Mouse (Mus musculus) cerebellum, postnatal 14 days (tissue): ENCODE measurements around the gene Lrrc8e.

Experiments used
- DNase-seq, 2 experiments: peaks; one replicate each; pipeline ENCODE4 v3.0.0; 2021; ENCODE audit warnings: mixed read lengths in 2 of 2

Gene Lrrc8e

DNA sequence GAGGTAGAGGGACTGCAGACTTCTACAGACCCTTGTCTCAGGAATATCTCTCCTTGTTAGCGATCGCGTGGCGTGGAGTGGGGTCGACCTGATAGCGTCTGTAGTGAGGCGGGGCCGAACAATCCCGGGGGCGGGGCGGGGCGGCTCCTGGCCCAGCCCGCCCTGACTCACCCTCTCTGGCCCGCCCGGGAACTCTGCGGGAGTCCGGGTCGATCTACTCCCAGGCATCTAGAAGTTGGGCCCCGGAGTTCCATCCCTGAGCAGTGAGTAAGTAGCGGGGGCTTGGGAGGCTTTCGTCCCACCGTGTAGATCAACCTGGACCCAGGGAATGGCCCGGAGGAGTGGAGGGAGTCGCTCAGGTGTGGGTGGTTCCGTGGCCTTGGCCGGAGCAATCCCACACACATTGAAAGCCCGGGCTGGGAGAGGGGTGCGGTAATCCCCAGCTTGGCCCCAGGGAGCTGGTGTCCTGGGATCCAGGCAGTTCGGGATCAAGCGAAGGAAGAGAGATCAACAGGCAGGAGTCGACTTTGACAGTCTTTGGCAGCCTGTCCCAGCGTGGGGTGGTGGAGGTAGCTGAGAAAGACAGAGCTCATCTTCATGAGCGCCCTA is at the start of gene Lrrc8e:
Gene Lrrc8e, plus strand, starts transcription at position 89 of the 609 bp plus-strand sequence.
- DNase-seq = peak in 1 of 2 experiments; percentile 6

DNA sequence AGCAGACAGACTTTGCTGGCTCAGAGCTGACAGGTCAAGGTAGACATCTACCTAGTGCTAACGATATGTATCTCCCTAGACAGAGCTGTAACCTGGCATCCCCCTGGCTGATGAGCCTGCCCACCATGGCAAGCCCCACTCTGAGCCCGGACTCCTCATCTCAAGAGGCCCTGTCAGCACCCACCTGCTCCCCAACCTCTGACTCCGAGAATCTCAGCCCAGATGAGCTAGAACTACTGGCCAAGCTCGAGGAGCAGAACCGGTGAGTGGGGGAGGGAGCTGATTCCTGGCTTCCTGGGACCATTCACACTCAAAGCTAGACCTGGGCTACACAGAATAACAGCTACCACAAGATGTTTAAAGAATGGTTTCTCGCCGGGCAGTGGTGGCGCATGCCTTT is 43.2 kb upstream of the Lrrc8e start:
- no peak for DNase-seq

DNA sequence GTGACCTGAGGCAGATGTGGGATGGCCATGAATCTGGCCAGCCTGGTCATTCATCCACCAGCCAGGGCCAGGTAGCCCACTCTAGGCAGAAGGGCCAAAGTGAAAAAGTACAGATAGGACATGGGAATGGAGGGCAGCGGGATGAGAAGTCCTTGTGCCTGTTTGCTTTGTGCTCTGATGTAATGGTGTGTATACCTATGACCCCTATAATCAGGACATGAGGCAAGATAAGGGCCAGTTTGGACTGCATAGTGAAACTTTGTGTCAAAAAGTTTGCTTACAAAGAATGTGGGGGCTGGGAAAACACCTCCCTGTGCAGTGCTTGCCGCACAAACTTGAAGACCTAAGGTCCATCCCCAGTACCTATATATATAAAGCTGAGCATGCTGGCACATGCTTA is 40.5 kb upstream of the Lrrc8e start:
- DNase-seq = no peak

DNA sequence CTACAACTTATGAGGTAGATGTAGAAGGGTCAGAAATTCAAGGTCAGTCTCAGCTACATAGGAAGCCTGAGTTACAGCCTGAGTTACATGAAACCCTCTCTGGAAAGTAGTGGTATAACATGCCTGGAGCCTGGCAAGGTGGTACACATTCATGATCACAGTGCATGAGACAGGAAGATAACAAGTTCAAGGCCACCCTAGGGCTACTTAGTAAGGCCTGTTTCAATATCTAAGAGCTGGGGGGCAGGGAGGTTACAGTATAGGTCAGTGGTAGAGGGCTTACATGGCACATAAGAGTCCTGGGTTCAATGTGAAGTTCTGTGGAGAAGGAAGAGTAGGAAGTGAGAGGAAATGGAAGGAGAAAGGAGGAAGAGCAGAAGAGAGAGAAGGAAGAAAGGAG is 38.0 kb upstream of the Lrrc8e start:
- no peak for DNase-seq

DNA sequence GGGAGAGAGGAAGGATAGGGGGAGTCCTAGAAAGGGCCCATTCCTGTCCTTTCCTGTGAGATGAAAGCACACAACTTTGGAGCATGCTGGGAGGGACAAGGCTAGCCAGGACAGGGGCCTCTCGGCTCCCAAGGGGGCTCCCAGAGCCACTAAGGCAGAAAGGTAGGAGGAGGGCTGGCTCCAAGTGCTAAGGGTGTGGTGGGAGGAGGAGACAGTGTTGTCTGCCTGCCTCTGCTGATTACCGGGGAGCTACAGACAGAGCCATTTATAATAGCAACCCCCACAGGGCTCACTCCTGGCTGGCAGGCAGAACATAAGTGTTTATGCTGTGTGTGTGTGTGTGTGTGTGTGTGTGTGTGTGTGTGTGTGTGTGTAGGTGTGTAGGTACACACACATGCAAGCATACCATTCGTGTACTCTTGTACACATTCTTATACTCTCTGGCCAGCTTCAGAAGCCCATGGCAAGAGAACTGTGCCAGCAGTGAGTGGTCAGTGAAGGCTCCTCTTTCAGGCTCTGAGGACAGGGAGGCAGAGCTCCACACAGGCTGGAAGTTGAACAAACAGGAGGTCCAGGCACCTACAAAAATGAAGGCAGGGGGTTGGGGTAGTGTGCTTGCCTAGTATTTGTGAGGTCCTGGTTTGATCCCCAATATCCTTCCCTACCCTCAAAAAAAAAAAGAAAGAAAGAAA is 37.5 kb upstream of the Lrrc8e start:
- DNase-seq = no peak

DNA sequence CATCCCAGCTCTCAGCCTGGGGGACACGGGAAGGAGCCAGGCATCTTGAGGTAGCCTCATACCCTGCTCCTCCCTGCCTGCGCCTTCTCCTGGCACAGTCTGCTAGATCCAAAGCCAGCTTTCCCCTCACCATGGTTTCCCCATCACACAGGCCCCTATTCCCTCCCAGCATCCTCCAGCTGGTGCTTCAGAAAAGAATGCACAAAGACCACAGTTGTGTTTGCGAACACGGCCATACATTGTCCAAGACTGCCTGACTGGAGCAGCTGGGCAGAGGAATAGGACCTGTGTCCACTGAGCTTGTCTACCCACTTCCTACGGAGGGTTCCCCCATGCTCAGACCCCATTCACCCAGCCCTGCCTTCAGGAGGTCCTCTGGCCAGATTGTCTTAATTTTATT is 34.3 kb upstream of the Lrrc8e start:
- no peak for DNase-seq

DNA sequence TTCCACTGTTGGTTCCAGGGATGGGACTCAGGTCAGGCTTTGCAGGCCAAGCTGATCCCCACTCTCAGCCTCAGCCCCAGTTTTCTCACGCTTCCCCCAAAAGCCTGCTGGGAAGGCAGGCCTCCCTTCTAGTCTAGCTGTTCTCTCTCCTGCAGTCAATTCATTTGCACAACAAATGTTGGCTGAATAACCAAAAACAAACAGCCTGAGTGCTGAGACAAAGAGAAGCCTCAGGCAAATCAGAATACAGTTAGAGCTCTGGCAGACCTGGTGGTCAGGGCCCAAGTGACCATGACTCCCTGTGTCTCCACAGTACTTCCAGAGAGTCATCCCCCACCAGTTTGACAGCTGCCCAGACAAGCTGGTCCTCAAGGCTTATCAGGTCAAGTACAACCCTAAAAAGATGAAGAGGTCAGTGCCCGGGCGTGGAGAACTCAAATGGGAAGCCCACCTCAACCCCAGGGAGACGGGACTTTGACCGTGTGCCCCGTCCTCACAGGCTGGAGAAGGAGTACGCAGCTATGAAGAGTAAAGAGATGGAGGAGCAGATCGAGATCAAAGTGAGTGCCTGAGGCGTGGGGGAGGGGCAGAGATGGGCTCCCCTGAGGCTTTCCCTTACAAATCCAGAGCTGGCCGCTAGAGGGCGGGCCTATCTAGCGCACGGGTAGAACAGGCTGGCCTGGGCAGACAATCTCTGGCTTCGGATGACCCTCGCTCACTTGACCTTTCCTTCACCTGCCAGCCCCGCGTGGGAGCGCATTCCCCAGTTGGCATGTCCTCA is 33.6 kb upstream of the Lrrc8e start:
- DNase-seq = peak; percentile 94 to 98

DNA sequence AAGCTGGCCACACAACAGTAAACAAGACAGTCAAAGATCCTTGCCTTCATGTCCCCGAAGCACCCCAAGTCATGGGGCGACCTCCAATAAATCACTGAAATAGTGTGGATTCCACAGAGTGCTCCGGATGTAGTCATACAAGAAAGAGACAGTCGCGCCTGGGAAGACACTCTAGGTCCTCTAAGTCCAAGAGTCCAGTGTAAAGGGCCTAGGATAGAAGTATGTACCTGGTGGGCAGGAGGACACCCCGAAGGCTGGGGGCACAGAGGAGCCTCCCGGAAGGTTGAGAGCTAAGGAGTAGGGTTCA is 33.1 kb upstream of the Lrrc8e start:
- DNase-seq = no peak

DNA sequence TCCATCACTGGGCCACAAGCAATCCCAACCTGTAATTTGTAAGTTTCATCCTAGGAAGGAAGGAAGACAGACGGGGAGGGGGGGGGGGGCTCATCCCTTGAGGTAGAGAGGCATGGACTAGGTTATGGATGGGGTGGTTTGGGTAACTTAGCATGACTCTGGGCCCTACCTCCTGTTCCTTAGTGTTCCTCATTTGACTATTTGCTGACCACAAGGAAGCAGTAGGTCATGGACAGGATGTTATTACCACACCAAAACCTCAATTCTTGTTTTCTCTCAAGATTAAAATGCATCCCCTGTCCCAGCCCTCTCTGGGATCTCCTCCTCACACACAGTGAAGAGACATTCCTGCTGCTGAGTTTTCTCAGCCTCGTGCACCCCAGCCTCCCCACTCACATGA is 25.3 kb upstream of the Lrrc8e start:
- DNase-seq = no peak

DNA sequence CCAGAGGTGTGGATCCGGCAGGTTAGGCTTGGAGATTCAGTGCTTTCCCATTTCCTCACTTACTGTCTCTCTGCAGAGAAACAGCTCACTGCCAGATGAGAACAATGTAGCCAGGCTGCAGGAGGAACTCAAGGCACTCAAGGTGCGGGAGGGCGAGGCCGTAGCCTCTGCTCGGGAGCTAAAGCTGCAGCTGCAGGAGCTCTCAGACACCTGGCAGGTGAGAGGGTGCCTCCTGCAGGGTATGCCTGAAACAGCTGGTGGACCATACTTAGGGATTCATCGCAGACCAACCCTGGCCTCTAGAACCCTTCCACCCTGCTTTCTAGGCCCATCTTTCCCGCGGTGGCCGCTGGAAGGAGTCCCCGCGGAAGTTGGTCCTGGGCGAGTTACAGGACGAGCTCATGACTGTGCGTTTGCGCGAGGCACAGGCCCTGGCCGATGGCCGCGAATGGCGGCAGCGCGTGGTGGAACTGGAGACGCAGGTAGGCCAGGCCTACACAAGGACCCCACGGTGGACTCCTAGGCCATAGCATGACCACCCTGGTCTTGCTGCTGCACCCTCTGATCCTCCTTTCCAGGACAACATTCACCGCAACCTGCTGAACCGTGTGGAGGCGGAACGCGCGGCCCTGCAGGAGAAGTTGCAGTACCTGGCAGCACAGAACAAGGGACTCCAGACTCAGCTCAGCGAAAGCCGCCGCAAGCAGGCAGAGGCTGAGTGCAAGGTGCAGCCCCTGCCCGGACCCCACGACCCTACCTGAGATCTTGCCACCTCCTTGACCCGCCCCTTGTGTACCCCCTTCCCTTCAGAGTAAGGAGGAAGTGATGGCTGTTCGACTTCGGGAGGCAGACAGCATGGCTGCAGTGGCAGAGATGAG is 21.1 kb upstream of the Lrrc8e start:
- no peak for DNase-seq

DNA sequence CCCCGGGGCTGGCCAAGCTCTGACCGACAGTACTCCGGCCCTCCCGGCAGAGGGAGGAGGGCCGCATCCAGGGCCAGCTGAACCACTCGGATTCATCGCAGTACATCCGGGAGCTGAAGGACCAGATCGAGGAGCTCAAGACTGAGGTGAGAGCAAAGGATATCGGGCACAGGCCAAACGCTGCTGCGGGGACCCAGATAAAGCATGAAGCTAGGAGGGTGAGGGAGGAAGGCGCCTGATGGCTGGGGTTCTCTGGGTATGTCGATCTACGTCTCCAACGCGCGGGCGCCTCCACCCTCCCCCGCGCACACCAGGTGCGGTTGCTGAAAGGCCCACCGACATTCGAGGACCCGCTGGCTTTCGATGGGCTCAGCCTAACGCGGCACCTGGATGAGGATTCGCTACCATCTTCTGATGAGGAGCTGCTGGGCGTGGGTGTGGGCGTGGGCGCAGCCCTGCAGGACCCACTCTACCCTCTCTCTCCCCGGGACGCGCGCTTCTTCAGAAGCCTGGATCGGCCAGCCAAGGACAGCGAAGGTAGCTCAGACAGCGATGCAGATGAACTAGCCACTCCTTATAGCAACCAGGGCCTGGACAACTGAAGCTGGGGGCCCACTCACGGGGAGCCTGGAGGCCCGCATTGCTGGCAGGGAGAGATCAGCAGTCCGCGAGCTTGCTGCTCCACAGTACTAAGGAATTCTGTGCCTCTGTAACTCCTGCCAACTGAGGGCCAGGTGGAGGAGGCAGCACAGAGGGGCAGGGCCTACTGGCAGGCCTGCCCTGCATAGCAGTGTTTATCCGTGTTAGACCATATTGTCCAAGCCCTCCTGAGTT is 20.2 kb upstream of the Lrrc8e start:
- DNase-seq = peak; percentile 48 to 61

DNA sequence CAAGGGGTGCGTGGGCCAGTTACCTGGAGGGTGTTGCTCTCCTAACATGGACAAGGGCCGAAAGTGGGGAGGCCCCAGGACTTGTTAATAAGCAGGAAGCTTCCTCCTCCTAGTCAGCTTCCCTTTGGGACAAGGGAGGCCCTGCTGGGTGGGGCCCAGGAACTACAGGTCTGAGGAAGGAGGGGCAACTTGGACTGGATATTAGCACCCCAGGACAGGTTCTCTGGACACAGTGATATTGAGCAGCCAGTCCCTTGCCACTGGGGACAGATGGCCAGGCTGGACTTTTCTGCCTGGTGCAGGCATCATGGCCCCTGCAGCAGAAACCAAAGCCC is 19.6 kb upstream of the Lrrc8e start:
- DNase-seq = no peak

DNA sequence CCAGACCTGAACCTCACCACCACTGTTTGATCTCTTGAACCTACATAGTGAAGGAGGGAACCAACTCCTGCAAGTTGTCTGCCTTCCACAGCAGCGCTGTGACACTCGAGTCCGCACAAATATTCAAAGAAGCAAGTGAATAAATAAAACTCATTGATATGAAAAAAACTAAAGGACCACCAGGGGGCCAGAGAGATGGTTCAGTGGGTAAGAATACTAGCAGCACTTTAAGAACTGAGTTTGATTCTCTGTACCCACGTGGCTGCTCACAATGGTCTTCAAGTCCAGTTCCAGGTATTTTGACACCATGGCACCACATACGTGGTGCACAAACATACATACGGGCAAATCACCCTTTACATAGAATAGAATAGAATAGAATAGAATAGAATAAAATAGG is 15.5 kb upstream of the Lrrc8e start:
- no peak for DNase-seq

DNA sequence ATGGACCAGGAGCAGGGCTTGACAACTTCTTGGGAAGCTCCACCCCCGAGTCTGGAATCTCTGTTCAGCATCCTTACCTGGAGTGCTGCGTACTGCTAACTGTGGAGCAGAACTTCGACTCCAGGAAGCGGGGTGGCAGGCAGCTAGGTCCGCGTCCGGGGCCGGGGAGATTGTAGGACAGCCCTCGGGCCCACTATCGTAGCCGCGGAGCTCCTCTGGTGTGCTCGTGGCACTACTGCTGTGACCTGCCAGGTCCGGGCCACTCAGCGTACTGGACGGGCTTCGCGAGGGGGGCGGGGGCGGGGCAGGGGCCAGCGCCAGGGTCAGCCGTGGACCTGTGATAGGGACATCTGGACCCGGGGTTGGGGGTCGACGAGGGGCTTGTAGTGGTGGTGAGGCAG is 13.8 kb upstream of the Lrrc8e start:
- DNase-seq = peak in 1 of 2 experiments; percentile 47

DNA sequence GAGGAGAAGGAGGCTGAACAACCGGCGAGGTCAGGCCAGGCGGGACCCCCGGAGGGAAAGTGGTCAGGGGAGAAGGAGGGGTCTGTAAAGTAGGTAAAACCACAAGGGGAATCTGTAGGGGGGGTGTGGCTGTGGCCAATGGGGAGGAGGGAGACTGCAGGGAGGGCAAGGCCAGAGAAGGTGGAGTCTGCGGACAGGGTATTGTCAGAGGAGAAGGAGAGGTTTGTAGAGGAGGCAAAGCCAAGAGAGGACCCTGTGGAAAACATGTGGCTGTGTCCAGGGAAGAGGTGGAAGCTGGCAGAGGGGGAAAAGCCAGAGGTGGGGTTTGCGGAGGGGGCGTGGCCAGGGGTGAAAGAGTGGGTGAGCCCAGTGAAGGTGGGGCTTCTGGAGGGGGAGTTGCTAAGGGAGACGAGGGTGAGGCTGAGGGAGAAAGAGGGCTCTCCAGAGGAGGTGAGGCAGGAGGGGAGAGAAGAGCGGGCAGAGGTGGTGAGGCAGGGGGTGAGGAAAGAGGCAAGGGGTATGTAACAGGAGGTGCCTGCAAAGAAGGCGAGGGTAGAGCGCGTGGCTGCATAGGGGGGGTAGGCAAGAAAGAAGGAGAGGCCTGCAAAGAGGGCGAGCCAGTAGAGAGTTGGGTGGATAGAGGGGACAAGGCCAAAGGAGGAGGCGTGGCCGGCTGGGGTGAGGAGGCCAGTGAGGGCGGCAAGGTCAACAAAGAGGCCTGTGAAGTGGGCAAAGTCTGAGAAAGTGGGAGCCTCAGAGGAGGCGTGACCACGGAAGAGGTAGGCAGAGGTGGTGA is 13.2 kb upstream of the Lrrc8e start:
- peak in 1 of 2 experiments; percentile 47 for DNase-seq

DNA sequence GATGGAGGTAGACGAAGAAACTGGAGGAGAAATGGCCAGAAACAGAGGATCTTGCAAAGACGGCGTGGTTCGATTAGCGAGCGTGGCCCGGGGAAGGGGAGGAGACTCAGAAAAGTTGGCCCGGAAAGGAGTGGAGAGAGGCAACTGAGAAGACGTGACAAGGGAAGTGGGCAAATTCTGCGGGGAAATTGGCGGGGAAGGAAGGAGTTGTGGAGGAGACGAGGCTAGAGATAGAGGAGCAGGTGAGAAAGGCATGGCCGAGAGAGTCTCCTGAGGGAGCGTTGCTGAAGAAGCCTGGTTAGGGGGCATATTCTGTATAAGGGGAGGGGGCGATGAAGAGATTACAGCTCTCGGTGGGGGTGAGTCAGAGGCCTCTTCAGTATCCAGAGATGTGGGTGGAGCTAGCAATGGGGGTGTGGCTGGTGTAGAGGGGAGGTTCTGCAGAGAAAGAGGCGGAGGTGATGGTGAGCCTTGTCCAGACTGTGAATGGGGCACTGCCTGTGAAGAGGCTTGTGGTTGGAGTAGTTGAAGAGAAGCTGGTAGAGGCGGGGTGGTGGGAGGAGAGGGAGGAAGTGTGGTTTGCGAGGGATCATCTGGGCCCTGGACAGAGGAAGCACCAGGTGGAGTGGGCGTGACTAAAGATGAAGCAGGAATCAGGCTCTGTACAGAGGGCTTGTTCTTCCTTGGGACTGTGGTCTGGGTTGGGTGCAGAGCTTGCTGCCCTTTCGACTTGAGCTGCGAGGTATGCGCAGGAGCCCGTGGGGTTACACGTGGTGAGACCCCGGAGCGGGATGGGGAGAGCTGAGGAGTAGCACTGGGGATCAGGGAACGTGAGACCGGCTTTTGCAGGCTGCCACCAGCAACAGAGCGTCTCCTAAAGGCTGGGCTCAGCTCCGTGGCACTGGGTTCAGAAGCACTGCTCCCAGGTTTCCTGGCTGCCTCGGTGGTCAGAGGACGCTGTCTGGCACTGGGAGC is 12.3 kb upstream of the Lrrc8e start:
- DNase-seq = peak in 1 of 2 experiments; percentile 24

DNA sequence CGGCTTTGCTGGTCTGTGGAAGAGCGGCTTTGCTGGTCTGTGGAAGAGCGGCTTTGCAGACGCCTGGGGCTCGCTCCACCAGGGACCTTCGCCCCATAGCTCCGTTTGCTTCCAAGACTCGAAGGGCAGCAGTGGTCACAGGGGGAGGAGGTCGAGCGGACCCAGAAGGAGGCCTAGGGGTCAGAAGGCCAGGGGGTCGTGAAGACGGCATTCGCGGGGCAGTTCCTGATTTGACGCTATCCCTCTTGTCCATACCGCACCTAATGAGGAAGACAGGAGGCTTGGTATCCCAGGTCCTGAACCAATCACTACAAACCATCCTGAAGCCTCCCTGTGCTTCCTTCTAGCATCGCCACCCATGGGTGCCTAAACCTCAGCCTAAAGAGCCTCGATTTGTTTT is 10.3 kb upstream of the Lrrc8e start:
- no peak for DNase-seq

DNA sequence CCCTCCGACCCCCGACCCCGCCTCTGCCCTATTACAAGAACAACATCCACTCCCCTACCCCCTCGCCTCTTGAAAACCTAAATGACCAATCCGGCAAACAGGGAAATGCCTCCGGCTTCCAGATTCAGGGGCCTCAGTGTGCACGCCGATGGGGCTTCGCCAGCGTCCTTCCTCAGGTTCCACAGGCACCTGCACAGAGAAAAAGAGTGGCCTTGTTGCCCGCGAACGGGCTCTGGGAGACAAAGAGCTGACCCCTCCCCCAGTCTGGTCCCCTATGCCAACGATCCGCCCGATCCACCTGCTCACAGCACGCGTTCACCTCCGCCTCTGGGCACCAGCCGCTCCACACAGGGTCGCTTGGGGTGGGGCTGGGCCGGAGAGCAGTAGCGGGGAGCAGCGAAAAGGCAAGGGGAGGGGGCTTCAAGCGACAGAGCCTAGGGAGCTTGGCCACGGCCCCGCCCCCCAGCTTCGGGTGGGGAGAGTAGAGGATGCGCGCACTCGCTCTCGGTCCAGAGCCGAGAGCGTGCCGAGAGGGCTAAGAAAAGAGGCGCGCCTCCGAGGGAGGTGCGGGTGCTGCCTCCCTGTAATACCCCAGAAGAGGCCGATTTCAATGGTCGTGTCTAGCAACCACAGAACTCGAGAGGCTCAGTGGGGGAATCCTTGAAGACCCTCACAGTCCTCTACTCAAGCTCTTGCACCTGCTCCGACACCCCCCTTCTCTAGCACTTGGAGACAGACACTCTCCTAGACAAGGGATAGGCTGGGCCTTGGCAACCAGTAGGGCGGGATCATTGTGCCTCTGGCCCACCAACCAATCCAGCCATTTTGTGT is 9.6 kb upstream of the Lrrc8e start, which contains the start of gene Prr36:
Gene Prr36, minus strand, starts transcription at position 669 of the 831 bp plus-strand sequence.
- peak; percentile 88 to 89 for DNase-seq

DNA sequence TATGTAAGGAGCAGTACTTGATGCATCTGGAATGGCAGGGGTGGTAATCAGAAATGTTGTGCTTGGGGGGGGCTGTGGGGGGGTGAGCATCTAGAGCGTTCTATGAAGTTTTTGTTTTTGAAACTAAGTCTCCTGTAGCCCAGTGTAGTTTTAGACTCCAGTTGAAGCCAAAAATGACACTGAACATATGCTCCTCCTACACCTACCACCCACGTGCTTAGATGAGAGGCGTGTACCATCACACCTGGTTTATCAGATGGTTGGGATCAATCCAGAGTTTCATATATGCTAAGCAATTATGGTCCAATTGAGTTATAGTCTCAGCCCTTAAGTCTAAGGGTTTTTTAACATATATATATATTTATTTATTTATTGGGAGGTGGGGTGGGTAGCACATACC is 7.0 kb upstream of the Lrrc8e start:
- DNase-seq = no peak
